Mouse (Mus musculus) embryonic facial prominence, embryonic 15.5 days (tissue): ENCODE data around the gene Foxj3. TPM values are rescaled to one million over a fixed set of nuclear protein-coding genes. Genes with fewer than 3 reads are reported as not detected.
A peak's percentile ranks its signal among the peaks of the same experiment; 100 is the strongest.
"Not testable (repeated sequence)": the region's sequence is repeated elsewhere in the genome, so short reads cannot be mapped to it uniquely, and the experiment has no call there.

Experiments
- ATAC-seq: fragments of 200-750 bp; cut with Nextera tagmentation; 2 replicates; pipeline ENCODE4 v1.8.0; 2017; ENCODE audit warnings: low read depth, moderate TSS enrichment; ENCODE audit not compliant: insufficient number of reproducible peaks, low FRiP score, low TSS enrichment
- H3K27ac ChIP-seq: fragments of 300-500 bp; sonication (generic); replicated peaks from 2 replicates; pipeline ENCODE4 v1.5.1; 2015; ENCODE audit warnings: mild to moderate bottlenecking, inconsistent platforms
- H3K27me3 ChIP-seq: fragments of 300-500 bp; sonication (generic); 2 replicates; pipeline ENCODE4 v1.6.1; 2015; ENCODE audit warnings: inconsistent platforms
- H3K36me3 ChIP-seq: fragments of 300-500 bp; sonication (generic); 2 replicates; pipeline ENCODE4 v1.6.1; 2015; ENCODE audit warnings: mild to moderate bottlenecking, inconsistent platforms
- H3K4me1 ChIP-seq: fragments of 300-500 bp; sonication (generic); 2 replicates; pipeline ENCODE4 v1.6.1; 2015; ENCODE audit warnings: inconsistent platforms
- H3K4me2 ChIP-seq: fragments of 300-500 bp; sonication (generic); replicated peaks from 2 replicates; pipeline ENCODE4 v1.6.1; 2015; ENCODE audit warnings: mild to moderate bottlenecking, inconsistent platforms
- H3K4me3 ChIP-seq: fragments of 300-500 bp; sonication (generic); replicated peaks from 2 replicates; pipeline ENCODE4 v1.5.1; 2015; ENCODE audit warnings: mild to moderate bottlenecking, inconsistent platforms
- H3K9ac ChIP-seq: fragments of 300-500 bp; sonication (generic); 2 replicates; pipeline ENCODE4 v1.6.1; 2015; ENCODE audit warnings: inconsistent platforms
- H3K9me3 ChIP-seq: fragments of 300-500 bp; sonication (generic); replicated peaks from 2 replicates; pipeline ENCODE4 v1.6.1; 2016; ENCODE audit warnings: inconsistent platforms
- WGBS: fragments of 180-500 bp; shearing (Covaris S2); methylation state at CpG from one replicate; pipeline ENCODE4 v1.1.7; 2015; 5-methylcytosine and 5-hydroxymethylcytosine counted together
- polyA plus RNA-seq: library from polyadenylated mRNA; unstranded; fragments of >200 nt; fragmentation: Nextera tagmentation; extraction: Ambion mirVana; gene quantifications from 2 replicates; pipeline ENCODE4 v1.2.1, GENCODE M21; 2015

The Foxj3 gene
- polyA plus RNA-seq, 1 experiment from 2014 or later = 26.1 TPM

DNA sequence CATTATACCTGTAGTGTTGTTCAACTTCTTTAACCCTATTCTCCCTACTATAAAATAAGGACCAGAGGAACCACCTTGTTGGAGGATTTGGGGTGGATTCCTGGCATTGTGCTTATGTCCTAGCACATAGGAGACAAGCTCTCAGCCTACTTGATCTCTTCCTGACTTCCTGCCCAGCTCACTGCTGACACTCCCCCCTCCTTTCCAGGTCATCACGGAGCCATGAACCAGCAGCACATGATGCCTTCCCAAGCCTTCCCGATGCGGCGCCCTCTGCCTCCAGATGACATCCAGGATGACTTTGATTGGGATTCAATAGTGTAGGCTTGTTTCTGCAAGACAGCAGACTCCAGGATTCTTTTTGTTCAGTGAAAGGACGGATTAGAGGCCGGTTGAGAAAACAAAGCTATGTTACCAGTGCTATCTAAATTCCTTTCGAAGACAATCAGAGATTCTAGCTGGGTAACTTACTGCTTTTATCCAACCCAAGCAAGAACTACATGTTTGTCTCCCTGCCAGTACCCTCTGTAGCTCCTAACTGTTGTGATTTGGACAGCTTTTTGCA is 89.4 kb downstream of the Foxj3 start:
- Histone ChIP-seq H3K27me3 (no peaks in the 10 kb centered on the region), H3K9ac (no peak overlapping the region), H3K4me2 (no peak overlapping the region), H3K9me3 (no peaks in the 10 kb centered on the region), H3K27ac (no peak overlapping the region), H3K36me3 (peaks cover 49% of the 10 kb centered on the region), H3K4me3 (no peak overlapping the region), H3K4me1 (no peaks in the 10 kb centered on the region)
- WGBS = 69% methylated on average over 7 of the region's 7 CpGs
- no peak for ATAC-seq

DNA sequence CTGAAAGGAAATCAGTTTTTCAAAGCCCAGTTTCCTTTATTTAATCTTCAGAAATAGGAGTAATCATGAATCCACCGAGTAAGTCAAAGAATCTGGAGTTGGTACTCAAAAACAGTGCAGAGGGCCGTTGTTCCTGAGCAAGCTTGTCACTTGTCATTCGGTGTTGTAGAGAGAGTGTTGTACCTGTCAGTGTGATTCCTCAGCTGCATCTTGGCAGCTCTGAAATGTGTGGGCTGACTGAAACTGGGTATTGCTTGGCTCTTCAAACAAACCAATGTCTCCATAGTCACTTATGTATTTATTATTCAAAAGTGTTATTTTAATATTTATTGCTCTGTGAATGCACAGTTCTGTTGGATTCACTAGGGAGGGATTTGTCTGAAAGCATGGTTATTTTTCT is 90.1 kb downstream of the Foxj3 start:
- Histone ChIP-seq H3K4me2 (no peak overlapping the region), H3K27me3 (no peaks in the 10 kb centered on the region), H3K9me3 (no peaks in the 10 kb centered on the region), H3K9ac (no peak overlapping the region), H3K27ac (no peak overlapping the region), H3K36me3 (peaks cover 45% of the 10 kb centered on the region), H3K4me1 (no peaks in the 10 kb centered on the region), H3K4me3 (no peak overlapping the region)
- no peak for ATAC-seq
- 86% methylated on average over 3 of the region's 3 CpGs for WGBS

DNA sequence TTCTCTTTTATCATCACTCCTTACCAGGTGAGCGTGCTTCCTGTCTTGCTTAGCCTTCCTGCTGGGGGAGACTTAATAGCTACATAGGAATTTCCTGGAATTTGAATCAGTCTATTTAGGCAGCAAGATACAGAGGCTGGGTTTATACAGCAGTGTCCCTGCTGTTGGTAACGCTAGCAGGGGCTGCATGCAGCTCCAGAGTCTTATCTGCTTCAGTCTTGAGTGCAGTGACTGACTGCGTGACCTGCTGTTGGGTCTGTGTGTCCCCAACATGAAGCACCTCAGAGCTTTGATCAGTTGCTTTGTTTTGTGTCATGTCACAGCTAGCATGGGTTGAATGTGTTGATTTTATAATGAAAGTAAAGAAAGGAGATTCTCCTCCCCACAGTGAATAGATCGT is 90.5 kb downstream of the Foxj3 start:
- no peak overlapping the region for H3K4me2 ChIP-seq
- no peak overlapping the region for H3K9ac ChIP-seq
- no peaks in the 10 kb centered on the region for H3K4me1 ChIP-seq
- ATAC-seq = no peak
- no peaks in the 10 kb centered on the region for H3K9me3 ChIP-seq
- H3K36me3 ChIP-seq = peaks cover 45% of the 10 kb centered on the region
- H3K27ac ChIP-seq = no peak overlapping the region
- no peaks in the 10 kb centered on the region for H3K27me3 ChIP-seq
- 81% methylated on average over 4 of the region's 4 CpGs for WGBS
- no peak overlapping the region for H3K4me3 ChIP-seq

DNA sequence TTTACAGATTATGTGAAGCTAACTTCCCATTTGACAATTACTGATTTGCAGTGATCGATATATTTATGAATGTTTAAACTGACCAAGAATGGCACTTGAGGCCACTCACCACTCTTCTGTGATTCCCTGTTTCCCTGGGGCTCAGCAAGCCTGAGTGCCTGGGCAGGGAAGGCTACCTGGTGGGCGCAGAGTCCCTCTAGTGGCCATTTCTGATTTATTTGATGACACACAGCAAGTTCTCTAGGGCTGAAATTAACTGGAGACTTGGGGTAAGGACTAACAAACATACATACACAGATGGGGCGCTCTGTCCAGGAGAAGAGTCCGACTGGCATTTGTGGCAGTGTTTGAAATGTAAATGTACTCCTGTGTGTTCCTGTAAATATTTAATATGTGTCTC is 91.6 kb downstream of the Foxj3 start:
- H3K27me3 ChIP-seq, ATAC-seq, H3K9me3 ChIP-seq, H3K4me3 ChIP-seq, H3K27ac ChIP-seq, H3K4me2 ChIP-seq, H3K4me1 ChIP-seq, H3K9ac ChIP-seq: not testable (repeated sequence)
- peaks cover 45% of the 10 kb centered on the region for H3K36me3 ChIP-seq
- 75% methylated on average over 4 of the region's 4 CpGs for WGBS

DNA sequence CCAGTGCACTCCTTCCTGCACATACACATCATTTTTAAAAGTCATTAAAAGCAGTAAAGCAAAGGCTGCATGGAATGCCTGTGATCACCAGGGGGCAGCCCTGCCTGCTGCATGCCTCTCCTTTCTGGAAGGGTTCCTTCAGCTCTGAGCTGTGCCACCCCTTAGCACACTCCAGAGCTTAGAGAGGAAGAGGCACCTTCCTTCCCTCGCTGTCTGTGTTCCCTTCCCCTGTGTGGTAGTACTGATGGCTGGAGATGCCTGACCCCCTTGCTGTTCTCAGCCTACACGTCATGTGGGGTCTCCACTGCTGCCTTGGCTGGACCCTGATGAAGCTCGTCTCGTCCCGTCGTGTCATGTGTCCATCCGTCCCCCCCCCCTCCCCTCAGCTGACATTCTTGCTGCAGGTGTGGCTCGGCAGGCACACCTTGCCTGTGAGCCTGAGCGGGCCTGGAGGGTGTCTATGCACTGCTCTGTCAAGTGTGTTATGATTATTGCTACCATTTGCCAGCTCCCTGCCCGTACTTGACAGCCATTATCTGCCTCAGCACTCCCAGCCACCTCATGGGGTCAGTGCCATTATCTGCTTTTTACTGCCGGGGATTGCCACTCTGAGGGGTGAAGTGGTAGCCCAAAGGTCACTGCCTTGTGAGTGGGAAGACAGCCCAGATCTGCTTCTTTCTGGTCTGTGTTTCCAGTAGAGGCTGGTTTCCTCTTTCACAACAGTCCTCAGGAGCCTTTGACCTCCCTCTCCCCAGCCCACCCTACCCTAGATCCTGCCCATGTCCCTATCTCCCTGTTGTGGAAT is 94.5 kb downstream of the Foxj3 start:
- no peak overlapping the region for H3K4me3 ChIP-seq
- no peak overlapping the region for H3K27ac ChIP-seq
- H3K27me3 ChIP-seq = no peaks in the 10 kb centered on the region
- H3K4me2 ChIP-seq = no peak overlapping the region
- WGBS = 36% methylated on average over 11 of the region's 11 CpGs
- peak; percentile 66; the same call in 1 of the 2 replicates for ATAC-seq
- H3K9ac ChIP-seq = no peak overlapping the region
- peaks cover 5% of the 10 kb centered on the region; the same call in 1 of the 2 replicates for H3K4me1 ChIP-seq
- no peaks in the 10 kb centered on the region for H3K9me3 ChIP-seq
- peaks cover 21% of the 10 kb centered on the region for H3K36me3 ChIP-seq

DNA sequence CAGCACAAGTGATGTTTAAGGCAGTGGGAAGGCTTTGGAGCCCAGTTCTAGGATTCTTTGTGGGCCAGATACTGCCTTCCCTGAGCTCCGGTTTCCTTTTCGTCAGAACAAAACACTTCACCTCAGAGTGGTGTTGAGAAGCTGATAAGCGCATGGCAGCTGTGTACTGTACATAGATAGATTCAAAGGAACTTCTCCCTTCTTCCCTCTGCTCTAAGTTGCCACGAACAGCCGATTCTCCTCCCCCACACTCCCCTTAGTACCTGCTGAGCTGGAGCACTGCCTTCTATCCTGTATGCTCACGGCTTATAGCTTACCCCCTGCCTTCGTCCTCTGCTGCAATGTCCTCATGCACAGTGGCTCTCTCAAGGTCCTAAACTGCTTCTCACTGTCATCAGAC is 95.9 kb downstream of the Foxj3 start:
- no peak for ATAC-seq
- H3K27me3 ChIP-seq = no peaks in the 10 kb centered on the region
- H3K4me3 ChIP-seq = no peak overlapping the region
- H3K4me2 ChIP-seq = no peak overlapping the region
- no peaks in the 10 kb centered on the region for H3K9me3 ChIP-seq
- H3K9ac ChIP-seq = no peak overlapping the region
- peaks cover 16% of the 10 kb centered on the region for H3K36me3 ChIP-seq
- H3K27ac ChIP-seq = no peak overlapping the region
- H3K4me1 ChIP-seq = peaks cover 5% of the 10 kb centered on the region; the same call in 1 of the 2 replicates
- 71% methylated on average over 7 of the region's 7 CpGs for WGBS

DNA sequence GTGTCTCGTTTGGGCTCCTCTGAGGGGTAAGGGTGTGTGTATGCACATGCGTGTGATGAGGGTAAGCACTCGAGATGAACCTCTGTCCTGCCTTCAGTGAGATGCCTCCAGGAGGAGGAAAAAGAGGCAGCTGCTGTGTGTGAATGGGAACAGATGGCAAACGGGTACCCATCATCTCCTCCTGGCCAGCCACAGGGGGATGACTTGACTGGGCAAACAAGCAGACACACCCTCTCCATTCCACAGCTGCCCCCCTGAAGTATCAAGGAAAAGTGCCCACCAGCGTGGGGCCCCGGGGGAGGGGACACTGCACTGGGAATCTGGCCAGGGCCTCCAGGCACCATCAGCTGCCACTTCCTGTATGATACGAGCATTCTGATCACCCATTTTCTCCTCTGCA is 96.5 kb downstream of the Foxj3 start:
- Histone ChIP-seq H3K4me1 (peaks cover 5% of the 10 kb centered on the region; the same call in 1 of the 2 replicates), H3K9me3 (no peaks in the 10 kb centered on the region), H3K36me3 (peaks cover 16% of the 10 kb centered on the region), H3K9ac (no peak overlapping the region), H3K4me3 (no peak overlapping the region), H3K27me3 (no peaks in the 10 kb centered on the region), H3K4me2 (no peak overlapping the region), H3K27ac (no peak overlapping the region)
- ATAC-seq = no peak
- 43% methylated on average over 7 of the region's 7 CpGs for WGBS

DNA sequence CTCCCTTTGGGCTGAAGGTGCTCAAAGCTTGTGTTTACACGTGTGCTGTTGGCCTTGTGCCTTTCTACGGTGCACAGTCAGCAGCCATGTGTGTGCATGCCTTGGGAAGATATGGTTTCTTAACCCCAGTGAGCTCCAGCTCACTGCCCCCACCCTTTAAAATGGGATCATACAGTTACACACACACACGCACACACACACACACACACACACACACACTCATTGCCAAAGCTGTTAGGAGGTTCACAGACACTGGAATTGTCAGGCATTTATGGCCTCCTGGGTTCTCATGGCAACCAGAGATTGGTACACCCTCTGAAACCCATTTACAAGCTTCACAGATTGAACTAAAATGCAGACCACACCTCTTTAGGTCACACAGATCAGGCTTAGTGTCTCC is 97.1 kb downstream of the Foxj3 start:
- no peak overlapping the region for H3K27ac ChIP-seq
- 81% methylated on average over 3 of the region's 3 CpGs for WGBS
- peaks cover 15% of the 10 kb centered on the region for H3K36me3 ChIP-seq
- no peak for ATAC-seq
- H3K27me3 ChIP-seq = no peaks in the 10 kb centered on the region
- H3K4me3 ChIP-seq = no peak overlapping the region
- no peak overlapping the region for H3K4me2 ChIP-seq
- H3K4me1 ChIP-seq = peaks cover 5% of the 10 kb centered on the region; the same call in 1 of the 2 replicates
- H3K9me3 ChIP-seq = no peaks in the 10 kb centered on the region
- no peak overlapping the region for H3K9ac ChIP-seq

DNA sequence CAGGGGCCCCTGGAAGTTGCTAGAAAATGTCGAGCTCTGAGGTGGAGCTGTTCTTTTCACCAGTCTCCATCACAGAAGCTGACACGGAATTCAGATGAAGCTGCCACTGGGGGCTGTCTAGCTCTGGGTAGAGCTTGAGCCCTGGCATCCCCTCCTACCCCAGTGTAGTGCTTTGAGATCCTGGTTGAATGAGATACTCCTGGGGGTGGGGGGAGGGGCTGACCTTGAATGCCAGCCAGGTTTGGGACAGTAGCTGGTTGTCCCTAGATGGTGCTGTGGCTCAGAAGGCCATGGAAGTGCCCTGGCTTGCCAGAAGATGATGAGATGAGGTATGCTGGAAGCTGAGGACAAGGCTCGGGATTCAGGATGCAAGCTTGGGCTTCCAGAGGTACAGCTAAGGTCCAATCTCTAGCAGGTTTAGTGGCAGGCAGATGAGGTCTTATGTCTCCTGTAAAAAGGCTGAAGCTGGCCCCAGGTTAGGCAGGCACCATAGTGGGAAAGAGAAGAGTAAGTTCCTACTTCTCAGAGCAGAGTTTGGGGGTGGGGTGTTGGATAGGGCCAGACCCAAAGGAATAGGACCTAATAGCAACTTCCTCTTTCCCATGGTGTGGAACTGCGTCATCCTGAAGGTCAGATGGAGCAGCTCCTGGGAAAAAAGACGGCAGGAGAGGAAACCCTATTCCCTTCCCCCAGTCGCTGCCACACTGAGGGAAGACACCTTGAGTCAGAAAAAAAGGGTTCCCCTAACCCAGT is 98.3 kb downstream of the Foxj3 start:
- H3K9ac ChIP-seq = no peak overlapping the region
- H3K4me1 ChIP-seq = peaks cover 5% of the 10 kb centered on the region; the same call in 1 of the 2 replicates
- peaks cover 5% of the 10 kb centered on the region; the same call in 1 of the 2 replicates for H3K36me3 ChIP-seq
- 60% methylated on average over 6 of the region's 6 CpGs for WGBS
- H3K4me2 ChIP-seq = no peak overlapping the region
- H3K27ac ChIP-seq = no peak overlapping the region
- no peaks in the 10 kb centered on the region for H3K27me3 ChIP-seq
- no peaks in the 10 kb centered on the region for H3K9me3 ChIP-seq
- H3K4me3 ChIP-seq = no peak overlapping the region
- ATAC-seq = no peak

DNA sequence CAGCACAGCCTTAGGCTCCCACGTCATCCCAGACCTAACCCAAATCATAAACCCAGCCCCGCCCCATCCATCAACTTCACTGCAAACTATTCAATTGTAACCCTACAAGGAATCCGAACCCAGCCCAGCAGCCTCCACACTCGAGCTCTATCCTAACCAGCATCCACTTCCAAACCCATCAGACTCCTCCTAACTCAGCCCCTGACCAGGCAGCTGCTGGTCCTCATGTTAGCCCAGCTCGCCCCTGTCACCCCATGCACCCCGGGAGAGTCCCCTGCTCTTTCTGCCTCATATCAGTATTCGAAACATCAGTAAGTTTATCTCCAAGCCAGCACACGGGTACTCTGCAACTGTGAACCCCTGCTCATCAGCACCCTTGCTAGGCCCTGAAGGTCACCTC is 98.9 kb downstream of the Foxj3 start:
- WGBS = 68% methylated on average over 8 of the region's 8 CpGs
- Histone ChIP-seq H3K4me3 (no peak overlapping the region), H3K27ac (no peak overlapping the region), H3K36me3 (no peaks in the 10 kb centered on the region), H3K4me2 (no peak overlapping the region), H3K27me3 (no peaks in the 10 kb centered on the region), H3K9ac (no peak overlapping the region), H3K4me1 (peaks cover 5% of the 10 kb centered on the region; the same call in 1 of the 2 replicates), H3K9me3 (no peaks in the 10 kb centered on the region)
- ATAC-seq = no peak

DNA sequence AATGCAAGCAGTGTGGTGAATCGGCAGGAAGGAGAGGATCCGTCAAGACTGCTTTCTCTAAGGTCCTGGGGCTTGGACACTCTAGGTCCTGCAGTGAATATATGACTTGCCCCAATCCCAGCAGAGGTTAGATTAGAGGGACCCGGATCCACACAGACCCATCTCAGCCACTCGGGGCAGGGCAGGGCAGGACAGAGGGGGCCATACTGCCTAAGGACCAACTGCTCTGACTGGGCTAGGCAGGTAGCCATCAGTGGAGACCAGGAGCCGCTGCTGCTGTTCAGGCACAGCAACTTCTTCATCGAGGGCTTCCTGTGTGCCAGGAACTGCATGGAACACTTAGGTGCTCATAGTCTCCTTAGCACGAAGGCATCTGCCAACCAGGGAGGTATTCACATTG is 99.9 kb downstream of the Foxj3 start:
- Histone ChIP-seq H3K9ac (no peak overlapping the region), H3K4me2 (no peak overlapping the region), H3K27me3 (no peaks in the 10 kb centered on the region), H3K27ac (no peak overlapping the region), H3K36me3 (no peaks in the 10 kb centered on the region), H3K9me3 (no peaks in the 10 kb centered on the region), H3K4me1 (peaks cover 5% of the 10 kb centered on the region; the same call in 1 of the 2 replicates), H3K4me3 (no peak overlapping the region)
- ATAC-seq = no peak
- WGBS = 79% methylated on average over 7 of the region's 7 CpGs
